Mouse (Mus musculus) cerebellum, adult 2 months (tissue): ENCODE results near the gene Mdm2.

Experiments used
- CTCF ChIP-seq: fragments of 200-500 bp; IDR thresholded peaks from 2 replicates; pipeline ENCODE4 v1.5.1; 2011; ENCODE audit warnings: low read depth, mild to moderate bottlenecking, control low read depth, low read length, moderate library complexity, borderline replicate concordance; ENCODE audit not compliant: insufficient read depth
- POLR2A ChIP-seq: fragments of 200-500 bp; IDR thresholded peaks from 2 replicates; pipeline ENCODE4 v1.6.1; 2011; ENCODE audit warnings: low read length, control low read depth, borderline replicate concordance; ENCODE audit not compliant: insufficient read depth

GRCm38 (mm10) chr10:117730140-117730539, 19.6 kb upstream of the Mdm2 start:
- no peak for TF ChIP-seq CTCF
- no peak for TF ChIP-seq POLR2A
